Mouse (Mus musculus): ENCODE measurements around the gene Setd1a. TPM values are rescaled to one million over a fixed set of nuclear protein-coding genes. Genes with fewer than 3 reads are reported as not detected.

Setd1a gene
- total RNA-seq (2023): 73.7 TPM

DNA sequence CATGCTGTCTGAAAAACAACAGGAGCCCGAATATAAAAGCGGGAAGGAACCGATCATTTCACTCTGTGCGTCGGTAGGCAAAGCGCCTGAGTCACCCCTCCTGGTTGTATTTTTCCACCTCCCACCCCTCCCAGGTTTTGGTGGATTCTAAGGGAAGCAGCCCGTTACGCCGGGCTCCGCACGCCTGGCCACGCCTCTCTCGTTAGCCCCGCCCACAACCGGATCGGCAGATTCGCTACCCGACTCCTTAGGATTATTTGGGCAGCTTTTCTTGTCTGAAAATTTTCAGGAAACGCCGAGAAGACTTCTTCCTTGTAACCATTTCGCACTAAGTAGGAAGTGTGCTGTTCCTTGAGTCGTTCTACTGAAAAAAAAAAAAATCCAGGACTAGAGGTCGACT lies at the start of gene Setd1a:
Setd1a (plus strand) TSS at position 245 of the 400 bp plus-strand sequence.

DNA sequence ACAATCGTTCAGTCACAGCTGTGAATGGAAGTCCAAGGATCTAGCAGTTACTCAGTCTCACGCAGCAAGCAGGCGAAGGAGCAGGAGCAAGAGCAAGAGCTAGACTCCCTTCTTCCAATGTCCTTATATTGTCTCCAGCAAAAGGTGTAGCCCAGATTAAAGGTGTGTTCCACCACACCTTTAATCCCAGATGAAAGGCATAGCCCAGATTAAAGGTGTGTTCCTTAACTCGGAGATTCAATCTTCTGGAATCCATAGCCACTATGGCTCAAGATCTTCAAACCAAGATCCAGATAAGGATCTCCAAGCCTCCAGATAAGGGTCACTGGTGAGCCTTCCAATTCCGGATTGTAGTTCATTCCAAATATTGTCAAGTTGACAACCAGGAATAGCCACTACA lies 44.4 kb upstream of the Setd1a start, which contains the start of gene Ctf2:
Ctf2 (minus strand) TSS at position 101 of the 400 bp plus-strand sequence.

DNA sequence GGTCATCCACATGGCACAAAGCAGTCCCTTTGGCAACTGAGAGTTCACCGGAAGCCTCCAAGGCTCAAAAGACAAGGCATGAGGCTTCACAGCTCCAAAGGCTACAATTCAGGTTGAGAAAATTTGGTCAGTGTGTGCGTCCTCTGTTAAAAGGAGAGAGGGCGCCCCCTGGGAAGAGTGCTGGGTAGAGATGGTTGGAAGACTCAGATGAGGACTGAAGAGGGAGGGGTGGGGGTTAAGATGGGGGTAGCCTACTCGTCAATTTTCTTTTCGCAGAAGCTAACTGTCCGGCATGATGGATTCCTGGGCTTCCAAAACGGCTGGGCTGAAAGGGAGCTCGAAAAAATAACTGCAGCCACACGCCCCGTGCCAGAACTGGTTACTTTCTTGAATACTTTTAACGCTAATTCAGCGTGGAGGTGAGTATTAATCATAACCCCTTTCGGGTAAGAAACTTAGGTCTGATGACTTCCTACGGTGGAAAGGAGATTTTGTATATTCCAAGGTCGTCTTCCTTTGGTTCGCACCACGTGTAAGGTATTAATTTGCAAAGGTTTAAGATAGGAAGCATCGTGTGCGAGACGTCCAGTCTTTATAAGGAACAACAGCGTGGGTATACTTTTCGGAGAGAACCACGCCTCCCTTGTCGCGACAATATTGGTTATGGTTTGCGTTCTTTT lies 32.0 kb upstream of the Setd1a start, which contains the start of gene Fbxl19:
Fbxl19 (plus strand) TSS at position 178 of the 680 bp plus-strand sequence.

DNA sequence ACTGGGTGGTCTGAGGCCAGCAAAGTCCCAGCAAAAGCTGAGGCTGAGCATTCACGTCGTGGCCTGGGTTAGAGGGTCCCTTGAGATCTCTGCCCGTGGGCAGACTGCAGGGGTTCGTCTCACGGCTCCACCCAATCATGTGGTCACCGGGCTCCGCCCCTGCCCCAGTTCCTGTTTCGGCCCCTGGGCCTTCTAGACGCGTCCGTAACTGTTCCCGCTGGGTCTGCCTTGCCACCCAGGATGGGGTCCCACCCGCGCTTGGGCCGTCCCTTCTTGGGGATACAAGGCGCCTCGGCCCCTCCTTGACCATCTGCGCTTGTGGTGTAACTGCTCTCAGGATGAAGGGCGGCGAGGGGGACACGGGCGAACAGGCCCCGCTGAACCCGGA lies 6.8 kb upstream of the Setd1a start, which contains the start of gene Orai3:
Orai3 (plus strand) TSS at position 165 of the 388 bp plus-strand sequence.

DNA sequence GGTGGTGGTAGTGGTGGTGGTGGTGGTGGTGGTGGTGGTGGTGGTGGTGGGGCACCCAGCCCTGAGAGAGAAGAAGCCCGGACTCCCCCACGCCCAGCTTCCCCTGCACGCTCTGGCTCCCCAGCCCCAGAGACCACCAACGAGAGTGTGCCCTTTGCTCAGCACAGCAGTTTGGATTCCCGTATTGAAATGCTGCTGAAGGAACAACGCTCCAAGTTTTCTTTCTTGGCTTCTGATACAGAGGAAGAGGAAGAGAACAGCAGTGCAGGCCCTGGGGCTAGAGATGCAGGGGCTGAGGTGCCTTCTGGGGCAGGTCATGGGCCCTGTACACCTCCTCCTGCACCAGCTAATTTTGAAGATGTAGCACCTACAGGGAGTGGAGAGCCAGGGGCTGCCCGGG lies 8.8 kb downstream of the Setd1a start, which contains the start of gene Gm49388:
Gm49388 (plus strand) TSS at position 301 of the 400 bp plus-strand sequence.

DNA sequence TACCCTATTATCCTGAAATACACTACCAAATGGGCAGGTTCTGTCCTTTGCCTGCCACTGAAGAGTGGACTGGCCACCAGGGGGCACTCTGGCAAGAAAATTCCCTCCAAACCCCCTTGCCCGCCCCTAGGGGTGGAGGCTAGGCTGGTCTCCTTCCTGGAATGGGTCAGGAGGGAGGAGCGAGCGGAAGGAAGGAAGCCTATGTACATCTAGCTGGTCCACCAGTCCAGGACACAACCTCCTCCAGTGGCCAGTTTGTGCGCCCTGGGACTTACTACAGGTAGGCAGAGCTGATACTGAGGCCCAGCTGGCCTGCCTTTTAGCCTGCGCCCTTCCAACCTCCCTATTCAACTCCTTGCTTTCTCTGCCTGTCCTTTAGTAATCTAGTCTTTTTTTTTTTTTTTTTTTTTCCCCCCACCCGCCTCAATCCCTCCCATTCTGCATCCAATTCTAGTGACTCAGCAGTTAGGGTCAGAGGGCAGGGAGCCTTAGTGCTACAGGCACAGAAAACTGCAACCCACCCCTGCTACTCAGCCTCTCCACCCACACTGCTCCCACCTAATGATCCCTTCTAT lies 24.1 kb downstream of the Setd1a start, which contains the start of gene Hsd3b7:
Hsd3b7 (plus strand) TSS at position 170 of the 575 bp plus-strand sequence.

DNA sequence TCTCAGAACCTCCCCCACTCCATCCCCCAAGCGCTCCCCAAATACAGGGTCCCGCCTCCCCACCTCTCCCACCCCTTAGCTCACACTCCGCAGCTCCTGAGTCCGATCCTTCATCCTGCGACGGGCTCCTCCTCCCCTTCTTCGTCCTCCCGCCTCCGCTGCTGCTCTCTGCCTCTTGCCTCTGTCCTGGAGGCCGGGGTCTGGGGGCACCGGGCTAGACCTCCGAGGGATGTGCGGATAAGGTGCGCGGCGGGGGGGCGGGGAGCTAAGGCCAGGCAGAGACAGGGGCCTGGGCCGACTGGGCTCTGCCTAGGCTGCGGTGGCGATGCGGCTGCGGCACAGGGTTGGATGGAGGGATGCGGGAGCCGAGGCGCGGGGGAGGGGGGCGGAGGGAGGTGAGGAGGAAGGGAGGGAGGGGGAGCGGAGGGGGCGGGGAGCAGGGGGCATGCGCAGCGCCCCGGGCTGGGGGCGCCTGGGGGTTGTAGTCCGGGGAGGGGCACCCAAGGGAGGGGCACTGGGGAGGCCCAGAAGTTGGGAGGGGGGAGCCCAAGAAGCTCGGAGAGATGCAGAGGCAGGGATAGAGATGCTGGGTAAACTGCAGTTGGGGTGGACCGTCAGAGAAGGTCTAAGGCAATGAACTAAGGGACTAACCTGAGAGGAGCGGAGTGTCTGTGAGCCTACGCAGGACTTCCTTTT lies 47.9 kb downstream of the Setd1a start, which contains the start of the genes Stx4a and Stx1b:
Stx4a (plus strand) TSS at position 119 of the 696 bp plus-strand sequence.
Stx1b (minus strand) TSS at position 374 of the 696 bp plus-strand sequence.

Other genes starting within 250 kb of the Setd1a start
- 4.4 TPM for gene Tmem265, start 215.3 kb upstream of the Setd1a start, total RNA-seq (2023)
- gene Phkg2, start 203.3 kb upstream of the Setd1a start, total RNA-seq (2023): 149 TPM
- not detected for gene Ccdc189, start 188.1 kb upstream of the Setd1a start, total RNA-seq (2023)
- gene Rnf40, start 187.9 kb upstream of the Setd1a start, total RNA-seq (2023): 117 TPM
- 1.9 TPM for gene Zfp629, start 160.9 kb upstream of the Setd1a start, total RNA-seq (2023)
- gene Bcl7c, start 67.7 kb upstream of the Setd1a start, total RNA-seq (2023): 25.3 TPM
- not detected for gene Ctf1, start 63.9 kb upstream of the Setd1a start, total RNA-seq (2023)
- gene Ctf2, start 44.5 kb upstream of the Setd1a start, total RNA-seq (2023): not detected
- gene Fbxl19, start 32.1 kb upstream of the Setd1a start, total RNA-seq (2023): 4.6 TPM
- gene Orai3, start 6.9 kb upstream of the Setd1a start, total RNA-seq (2023): 13.8 TPM
- not detected for gene Gm49388, start 8.9 kb downstream of the Setd1a start, total RNA-seq (2023)
- gene Hsd3b7, start 23.9 kb downstream of the Setd1a start, total RNA-seq (2023): 3.0 TPM
- 110 TPM for gene Stx4a, start 47.6 kb downstream of the Setd1a start, total RNA-seq (2023)
- not detected for gene Stx1b, start 47.9 kb downstream of the Setd1a start, total RNA-seq (2023)
- gene Zfp646, start 99.6 kb downstream of the Setd1a start, total RNA-seq (2023): 87.3 TPM
- gene Zfp668, start 100.2 kb downstream of the Setd1a start, total RNA-seq (2023): 23.2 TPM
- 0.24 TPM for gene Prss53, start 114.3 kb downstream of the Setd1a start, total RNA-seq (2023)
- not detected for gene Gm21974, start 118.8 kb downstream of the Setd1a start, total RNA-seq (2023)
- gene Vkorc1, start 118.9 kb downstream of the Setd1a start, total RNA-seq (2023): 13.8 TPM
- gene Bckdk, start 127.4 kb downstream of the Setd1a start, total RNA-seq (2023): 22.0 TPM
- gene Kat8, start 135.8 kb downstream of the Setd1a start, total RNA-seq (2023): 41.4 TPM
- gene Prss8, start 153.4 kb downstream of the Setd1a start, total RNA-seq (2023): not detected
- 1.0 TPM for gene Prss36, start 170.1 kb downstream of the Setd1a start, total RNA-seq (2023)
- gene Fus, start 190.8 kb downstream of the Setd1a start, total RNA-seq (2023): 801 TPM
- 44.5 TPM for gene Pycard, start 217.2 kb downstream of the Setd1a start, total RNA-seq (2023)
- 1.2 TPM for gene Trim72, start 227.3 kb downstream of the Setd1a start, total RNA-seq (2023)